Mouse (Mus musculus): ENCODE data around the gene Narfl.
"Not testable (repeated sequence)": the region's sequence is repeated elsewhere in the genome, so short reads cannot be mapped to it uniquely, and the experiment has no call there.

Narfl gene

GRCm38 (mm10) chr17:25802825-25803517 is 29.4 kb downstream of the Narfl start:
- no peak for DNase-seq (ENCODE audit: low spot score)

- DNase-seq (ENCODE audit: low spot score), result no peak
These were observed 32.9 kb downstream of the Narfl start for GRCm38 (mm10) chr17:25806507-25806906.

GRCm38 (mm10) chr17:25807452-25807851 is 33.9 kb downstream of the Narfl start:
- DNase-seq (ENCODE audit: low spot score), result not testable (repeated sequence)

GRCm38 (mm10) chr17:25808028-25808427 is 34.5 kb downstream of the Narfl start:
- DNase-seq (ENCODE audit: low spot score), result no peak

GRCm38 (mm10) chr17:25808789-25809605 is 35.4 kb downstream of the Narfl start, which contains the start of gene Fbxl16:
Gene Fbxl16 (plus strand): TSS chr17:25809085.
- no peak for DNase-seq (ENCODE audit: low spot score)

- no peak for DNase-seq (ENCODE audit: low spot score)
These were observed 36.2 kb downstream of the Narfl start for GRCm38 (mm10) chr17:25809606-25810340.

- no peak for DNase-seq (ENCODE audit: low spot score)
These were observed 37.3 kb downstream of the Narfl start for GRCm38 (mm10) chr17:25810890-25811289.

- DNase-seq (ENCODE audit: low spot score), result no peak
These were observed 39.9 kb downstream of the Narfl start for GRCm38 (mm10) chr17:25813471-25813870.

GRCm38 (mm10) chr17:25817662-25818061 is 44.1 kb downstream of the Narfl start:
- DNase-seq (ENCODE audit: low spot score), result no peak

GRCm38 (mm10) chr17:25818851-25819780 is 45.5 kb downstream of the Narfl start:
- DNase-seq (ENCODE audit: low spot score), result no peak

- peak; percentile 65 for DNase-seq (ENCODE audit: low spot score)
These were observed 49.9 kb downstream of the Narfl start, which contains the start of gene Wdr24 for GRCm38 (mm10) chr17:25823452-25823851. Gene Wdr24 (plus strand): TSS chr17:25823627.

GRCm38 (mm10) chr17:25824362-25825142 is 51.0 kb downstream of the Narfl start:
- no peak for DNase-seq (ENCODE audit: low spot score)

GRCm38 (mm10) chr17:25825311-25825710 is 51.7 kb downstream of the Narfl start:
- DNase-seq (ENCODE audit: low spot score), result no peak

- DNase-seq (ENCODE audit: low spot score), result no peak
These were observed 52.5 kb downstream of the Narfl start for GRCm38 (mm10) chr17:25825984-25826570.

- DNase-seq (ENCODE audit: low spot score), result no peak
These were observed 53.4 kb downstream of the Narfl start for GRCm38 (mm10) chr17:25827011-25827410.

- no peak for DNase-seq (ENCODE audit: low spot score)
These were observed 54.1 kb downstream of the Narfl start for GRCm38 (mm10) chr17:25827546-25828222.

GRCm38 (mm10) chr17:25828223-25828594 is 54.6 kb downstream of the Narfl start:
- DNase-seq (ENCODE audit: low spot score), result no peak

GRCm38 (mm10) chr17:25828712-25829557 is 55.4 kb downstream of the Narfl start, which contains the start of gene Jmjd8:
Gene Jmjd8 (plus strand): TSS chr17:25828867.
- peak; percentile 56 for DNase-seq (ENCODE audit: low spot score)

All from spleen, adult 12 weeks (tissue).